Mouse (Mus musculus): ENCODE measurements around the gene Ccs.
"Not testable (repeated sequence)": the region's sequence is repeated elsewhere in the genome, so short reads cannot be mapped to it uniquely, and the experiment has no call there.

DNA sequence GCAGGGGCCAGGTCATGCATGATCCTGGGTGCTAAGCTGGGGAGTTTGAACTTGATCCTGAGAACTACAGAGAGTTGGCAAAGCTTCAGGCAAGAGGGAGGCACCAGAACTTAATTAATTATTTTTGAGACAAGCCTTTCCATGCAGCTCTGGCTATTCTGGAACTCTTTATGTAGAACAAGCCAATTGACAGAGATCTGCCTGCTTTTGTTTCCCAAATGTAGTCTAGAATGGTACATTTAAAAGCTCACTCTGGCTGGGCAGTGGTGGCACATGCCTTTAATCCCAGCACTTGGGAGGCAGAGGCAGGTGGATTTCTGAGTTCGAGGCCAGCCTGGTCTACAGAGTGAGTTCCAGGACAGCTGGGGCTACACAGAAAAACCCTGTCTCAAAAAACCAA, 35.5 kb upstream of the Ccs start:
- TF ChIP-seq CTCF (IDR thresholded peaks at IDR 0.05; ENCODE audit: low read depth, low read length); GATA1 (IDR thresholded peaks at IDR 0.05; ENCODE audit: borderline replicate concordance, low read length); POLR2AphosphoS5 (IDR thresholded peaks at IDR 0.05; ENCODE audit: insufficient replicate concordance, low read depth, low read length); GATA2 (IDR thresholded peaks at IDR 0.05; ENCODE audit: borderline replicate concordance, low read depth, low read length); TAL1 (conservative IDR thresholded peaks at IDR 0.05; ENCODE audit: low read depth, low read length): not testable (repeated sequence)
